Mouse (Mus musculus): Measurements from ENCODE around the gene Cdkl5.

The Cdkl5 gene

GRCm38 (mm10) chrX:160735650-160736049 is 258.9 kb downstream of the Cdkl5 start, which contains the start of gene Ppef1:
TSS of gene Ppef1 (minus strand) at chrX:160735765.
- no peak for DNase-seq (ENCODE audit: low read depth, low spot score)
